Mouse (Mus musculus): ENCODE measurements around the gene Naa25.
"Not testable (repeated sequence)": the region's sequence is repeated elsewhere in the genome, so short reads cannot be mapped to it uniquely, and the experiment has no call there.

The Naa25 gene

GRCm38 (mm10) chr5:121397187-121398145 is at the start of gene Naa25:
Naa25 (plus strand) TSS chr5:121397936.
- in situ Hi-C loops (cut with MboI, MseI), result no loop called here

- in situ Hi-C loops (cut with MboI, MseI), result loop anchor here (5.0 kb wide), 1 partner anchor 42 kb away; no protein-coding TSS in a partner anchor
Measured at GRCm38 (mm10) chr5:121359229-121359628, 38.5 kb upstream of the Naa25 start.

GRCm38 (mm10) chr5:121361696-121362095 is 36.0 kb upstream of the Naa25 start:
- in situ Hi-C loops (cut with MboI, MseI), result no loop called here

GRCm38 (mm10) chr5:121363441-121363840 is 34.3 kb upstream of the Naa25 start:
- in situ Hi-C loops (cut with MboI, MseI), result no loop called here

- in situ Hi-C loops (cut with MboI, MseI), result no loop called here
Measured at GRCm38 (mm10) chr5:121366449-121367225, 31.1 kb upstream of the Naa25 start.

- in situ Hi-C loops (cut with MboI, MseI), result no loop called here
Measured at GRCm38 (mm10) chr5:121367255-121367654, 30.5 kb upstream of the Naa25 start.

GRCm38 (mm10) chr5:121371712-121372111 is 26.0 kb upstream of the Naa25 start:
- in situ Hi-C loops (cut with MboI, MseI), result no loop called here

GRCm38 (mm10) chr5:121374790-121375189 is 22.9 kb upstream of the Naa25 start:
- in situ Hi-C loops (cut with MboI, MseI), result no loop called here

GRCm38 (mm10) chr5:121376972-121377371 is 20.8 kb upstream of the Naa25 start:
- in situ Hi-C loops (cut with MboI, MseI), result not testable (repeated sequence)

- in situ Hi-C loops (cut with MboI, MseI), result no loop called here
Measured at GRCm38 (mm10) chr5:121378678-121379256, 19.0 kb upstream of the Naa25 start.

GRCm38 (mm10) chr5:121380692-121381091 is 17.0 kb upstream of the Naa25 start:
- in situ Hi-C loops (cut with MboI, MseI), result no loop called here

- in situ Hi-C loops (cut with MboI, MseI), result no loop called here
Measured at GRCm38 (mm10) chr5:121383857-121384756, 13.6 kb upstream of the Naa25 start.

- in situ Hi-C loops (cut with MboI, MseI), result no loop called here
Measured at GRCm38 (mm10) chr5:121384757-121385460, 12.8 kb upstream of the Naa25 start.

GRCm38 (mm10) chr5:121385461-121386119 is 12.1 kb upstream of the Naa25 start, which contains the start of gene Trafd1:
Trafd1 (minus strand) TSS chr5:121385632.
- in situ Hi-C loops (cut with MboI, MseI), result no loop called here

- in situ Hi-C loops (cut with MboI, MseI), result no loop called here
Measured at GRCm38 (mm10) chr5:121386120-121386909, 11.4 kb upstream of the Naa25 start.

- in situ Hi-C loops (cut with MboI, MseI), result no loop called here
Measured at GRCm38 (mm10) chr5:121387126-121387525, 10.6 kb upstream of the Naa25 start.

GRCm38 (mm10) chr5:121389106-121389505 is 8.6 kb upstream of the Naa25 start:
- in situ Hi-C loops (cut with MboI, MseI), result no loop called here

- in situ Hi-C loops (cut with MboI, MseI), result no loop called here
Measured at GRCm38 (mm10) chr5:121389691-121390090, 8.0 kb upstream of the Naa25 start.
